In genomic region chr12:72821589-72821988, GRCm38 (mm10) we compare ENCODE assay signal across 9 mouse cellular contexts.
A peak's percentile ranks its signal among the peaks of the same experiment; 100 is the strongest.
DNase-seq lines count a peak whose midpoint lies in the region; ATAC-seq and TF ChIP-seq lines count a peak whose summit lies in the region.
"Had no signal": no experiment of that assay in that cellular context is flagged by ENCODE, and none has a peak within 500 bp of the region (broad histone marks: within the 10 kb centered on the region; RNA-seq: fewer than 3 reads in every experiment).

No protein-coding gene starts in this region.

- no peak for ATAC-seq in kidney, postnatal 0 days (replicated peaks; ENCODE audit: low FRiP score, low read depth)
- no peak for ATAC-seq in embryonic facial prominence, embryonic 13.5 days (ENCODE audit: insufficient number of reproducible peaks, insufficient read depth, low FRiP score, low TSS enrichment, low read depth)
- peak; percentile 49 for ATAC-seq in intestine, embryonic 15.5 days
- no peak for ATAC-seq in neural tube, embryonic 12.5 days (ENCODE audit: low FRiP score, low read depth)

- no peaks in the 10 kb centered on the region for H3K36me3 ChIP-seq in kidney, postnatal 0 days (ENCODE audit: insufficient read depth, low read length)
- no peaks in the 10 kb centered on the region for H3K36me3 ChIP-seq in kidney, adult 2 months (ENCODE audit: control insufficient read depth, insufficient read depth, low read length)
- H3K36me3 ChIP-seq in embryonic facial prominence, embryonic 13.5 days, result no peaks in the 10 kb centered on the region
- no peaks in the 10 kb centered on the region for H3K36me3 ChIP-seq in intestine, embryonic 15.5 days
- no peaks in the 10 kb centered on the region for H3K36me3 ChIP-seq in neural tube, embryonic 12.5 days

- 29% methylated on average over 6 of the region's 6 CpGs for WGBS in kidney, postnatal 0 days
- WGBS in kidney, adult 2 months, result 44% methylated on average over 6 of the region's 6 CpGs
- 30% methylated on average over 6 of the region's 6 CpGs for WGBS in embryonic facial prominence, embryonic 13.5 days
- WGBS in intestine, embryonic 15.5 days, result 26% methylated on average over 6 of the region's 6 CpGs
- WGBS in neural tube, embryonic 12.5 days, result 37% methylated on average over 6 of the region's 6 CpGs

- no peak for TF ChIP-seq CTCF in kidney, postnatal 0 days (IDR thresholded peaks at IDR 0.05; ENCODE audit: low read depth)
- no peak for TF ChIP-seq CTCF in kidney, adult 2 months (conservative IDR thresholded peaks at IDR 0.05; ENCODE audit: insufficient read depth, insufficient read length, low read depth, low read length)

- DNase-seq in kidney, postnatal 0 days (ENCODE audit: low spot score), result no peak
- DNase-seq in kidney, adult 2 months, result no peak
- DNase-seq in frontal cortex, postnatal 25 days (ENCODE audit: low spot score in 2 of 2), result no peak
- no peak for DNase-seq in thymus, postnatal 36 days
- DNase-seq in spleen, adult 18-20 months, result no peak
- DNase-seq: kidney, adult 8-10 months had no signal

- no peak overlapping the region for H3K27ac ChIP-seq in kidney, postnatal 0 days
- H3K27ac ChIP-seq in kidney, adult 2 months (ENCODE audit: insufficient read depth, low read depth, low read length), result no peak overlapping the region
- peak overlapping the region; percentile 72; the same call in 1 of the 2 replicates for H3K27ac ChIP-seq in embryonic facial prominence, embryonic 13.5 days
- peak overlapping the region; percentile 74 for H3K27ac ChIP-seq in intestine, embryonic 15.5 days
- no peak overlapping the region for H3K27ac ChIP-seq in neural tube, embryonic 12.5 days

- peak overlapping the region; percentile 40 for H3K4me3 ChIP-seq in kidney, postnatal 0 days (replicated peaks; ENCODE audit: low read depth, low read length)
- no peak overlapping the region for H3K4me3 ChIP-seq in kidney, adult 2 months (ENCODE audit: insufficient read depth, low read depth, low read length)
- H3K4me3 ChIP-seq in embryonic facial prominence, embryonic 13.5 days, result peak overlapping the region; percentile 46
- peak overlapping the region; percentile 35; the same call in 1 of the 2 replicates for H3K4me3 ChIP-seq in intestine, embryonic 15.5 days (replicated peaks)
- peak overlapping the region; percentile 34 for H3K4me3 ChIP-seq in neural tube, embryonic 12.5 days

- 0 out of 2 replicates have a peak overlapping the region, but pooled peaks have one; percentile 23 for H3K9ac ChIP-seq in kidney, postnatal 0 days (ENCODE audit: low read depth, low read length)
- peak overlapping the region; percentile 60 for H3K9ac ChIP-seq in embryonic facial prominence, embryonic 13.5 days
- H3K9ac ChIP-seq in intestine, embryonic 15.5 days, result no peak overlapping the region
- H3K9ac ChIP-seq in neural tube, embryonic 12.5 days, result peak overlapping the region; percentile 27

- H3K4me2 ChIP-seq in kidney, postnatal 0 days (ENCODE audit: low read length), result peak overlapping the region; percentile 79
- H3K4me2 ChIP-seq in embryonic facial prominence, embryonic 13.5 days, result peak overlapping the region; percentile 70
- peak overlapping the region; percentile 64 for H3K4me2 ChIP-seq in intestine, embryonic 15.5 days (replicated peaks)
- H3K4me2 ChIP-seq in neural tube, embryonic 12.5 days (replicated peaks), result peak overlapping the region; percentile 62

- no peaks in the 10 kb centered on the region for H3K9me3 ChIP-seq in kidney, postnatal 0 days (replicated peaks; ENCODE audit: low read length)
- H3K9me3 ChIP-seq in embryonic facial prominence, embryonic 13.5 days, result no peaks in the 10 kb centered on the region
- no peaks in the 10 kb centered on the region for H3K9me3 ChIP-seq in intestine, embryonic 15.5 days
- H3K9me3 ChIP-seq in neural tube, embryonic 12.5 days, result no peaks in the 10 kb centered on the region

- H3K27me3 ChIP-seq in kidney, postnatal 0 days (ENCODE audit: insufficient read depth, low read length), result no peaks in the 10 kb centered on the region
- H3K27me3 ChIP-seq in kidney, adult 2 months (replicated peaks; ENCODE audit: control insufficient read depth, insufficient read depth, low read length), result no peaks in the 10 kb centered on the region
- peaks cover 12% of the 10 kb centered on the region for H3K27me3 ChIP-seq in embryonic facial prominence, embryonic 13.5 days
- H3K27me3 ChIP-seq in intestine, embryonic 15.5 days (replicated peaks), result no peaks in the 10 kb centered on the region
- H3K27me3 ChIP-seq in neural tube, embryonic 12.5 days (replicated peaks), result peaks cover 14% of the 10 kb centered on the region; the same call in 1 of the 2 replicates

- TF ChIP-seq POLR2A in kidney, adult 2 months (IDR thresholded peaks at IDR 0.05; ENCODE audit: low read depth, low read length), result no peak

- H3K4me1 ChIP-seq in kidney, postnatal 0 days (replicated peaks; ENCODE audit: insufficient read depth, low read length), result no peaks in the 10 kb centered on the region
- H3K4me1 ChIP-seq in kidney, adult 2 months (ENCODE audit: control insufficient read depth, insufficient read depth, low read length), result no peaks in the 10 kb centered on the region
- H3K4me1 ChIP-seq in embryonic facial prominence, embryonic 13.5 days, result peaks cover 7% of the 10 kb centered on the region
- no peaks in the 10 kb centered on the region for H3K4me1 ChIP-seq in intestine, embryonic 15.5 days (replicated peaks)
- H3K4me1 ChIP-seq in neural tube, embryonic 12.5 days, result no peaks in the 10 kb centered on the region

Comparison
In these comparisons a context has a peak if more than half of its experiments do, and no peak if none do; other contexts are left out.
1. H3K27ac ChIP-seq: peak in embryonic facial prominence, embryonic 13.5 days (single experiment) and intestine, embryonic 15.5 days (single experiment); none in kidney, postnatal 0 days (single experiment), kidney, adult 2 months (single experiment) and neural tube, embryonic 12.5 days (single experiment).
2. Peak in every context shown above with its lines, with median percentiles within 50 percentile points of each other: H3K4me2 ChIP-seq.